Mouse (Mus musculus): Measurements from ENCODE around the gene Rexo2.

Rexo2 gene

DNA sequence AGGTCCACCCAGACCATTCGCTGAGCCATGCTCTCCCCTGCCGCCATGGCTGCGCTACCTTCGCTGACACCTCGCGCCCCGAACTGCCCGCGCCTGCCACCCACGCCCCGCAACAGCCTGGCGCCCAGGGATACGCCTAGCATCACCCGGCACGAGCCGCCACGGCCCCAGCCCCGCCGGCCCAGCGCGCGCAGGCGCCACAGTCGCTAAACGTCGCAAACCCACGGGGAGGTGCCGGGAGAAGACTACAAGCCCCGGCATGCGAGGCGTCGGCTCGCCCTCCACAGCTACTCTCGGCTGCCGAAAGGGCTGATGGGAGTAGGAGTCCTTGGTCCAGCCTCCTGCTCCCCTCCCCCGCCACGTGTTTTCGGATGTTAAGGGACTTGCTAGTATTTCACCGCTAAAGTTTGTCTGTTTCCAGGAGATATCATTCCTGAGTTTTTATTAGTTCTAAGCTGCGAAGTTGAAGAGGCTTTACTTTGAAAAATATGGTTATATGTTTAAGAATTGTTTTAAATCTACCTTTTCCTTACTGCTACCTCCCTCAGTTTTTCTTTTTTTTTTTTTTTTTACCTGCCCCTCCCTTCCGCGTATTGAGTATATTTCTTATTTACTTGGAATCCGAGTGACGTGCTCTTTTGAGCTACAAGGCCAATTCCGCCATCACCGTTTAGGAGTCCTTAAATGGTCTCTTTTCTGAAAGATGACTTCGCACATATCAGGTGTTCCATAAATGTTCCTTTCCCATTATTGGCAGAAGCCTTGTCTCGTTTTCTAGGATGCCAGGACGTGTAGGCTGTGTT lies at the start of gene Rexo2:
Gene Rexo2 (minus strand): TSS at position 213 of the 803 bp plus-strand sequence.
- no peak; the same call in 1 of the 2 replicates for TF ChIP-seq GATA4 (IDR thresholded peaks at IDR 0.05; ENCODE audit: insufficient replicate concordance, low read length)

GRCm38 (mm10) chr9:48526520-48526919 lies 46.1 kb upstream of the Rexo2 start:
- no peak for TF ChIP-seq GATA4 (IDR thresholded peaks at IDR 0.05; ENCODE audit: insufficient replicate concordance, low read length)

DNA sequence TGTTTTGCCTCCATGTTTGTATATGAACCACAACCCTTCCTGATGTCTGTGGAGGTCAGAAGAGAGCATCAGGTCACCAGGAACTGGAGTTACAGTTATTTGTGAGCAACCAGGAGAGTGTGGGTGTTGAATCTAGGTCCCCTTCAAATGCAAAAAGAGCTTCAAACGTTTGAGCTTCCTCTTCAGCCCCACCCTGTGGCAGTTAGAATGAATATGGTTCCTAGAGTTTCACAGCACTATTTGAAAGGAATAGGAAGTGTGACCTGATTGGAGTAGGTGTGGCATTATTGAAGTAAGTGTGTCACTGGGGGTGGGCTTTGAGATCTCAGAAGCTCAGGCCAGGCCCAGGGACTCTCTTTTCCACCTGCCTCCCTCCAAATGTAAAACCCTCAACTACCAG lies 45.1 kb upstream of the Rexo2 start:
- no peak for TF ChIP-seq GATA4 (IDR thresholded peaks at IDR 0.05; ENCODE audit: insufficient replicate concordance, low read length)

DNA sequence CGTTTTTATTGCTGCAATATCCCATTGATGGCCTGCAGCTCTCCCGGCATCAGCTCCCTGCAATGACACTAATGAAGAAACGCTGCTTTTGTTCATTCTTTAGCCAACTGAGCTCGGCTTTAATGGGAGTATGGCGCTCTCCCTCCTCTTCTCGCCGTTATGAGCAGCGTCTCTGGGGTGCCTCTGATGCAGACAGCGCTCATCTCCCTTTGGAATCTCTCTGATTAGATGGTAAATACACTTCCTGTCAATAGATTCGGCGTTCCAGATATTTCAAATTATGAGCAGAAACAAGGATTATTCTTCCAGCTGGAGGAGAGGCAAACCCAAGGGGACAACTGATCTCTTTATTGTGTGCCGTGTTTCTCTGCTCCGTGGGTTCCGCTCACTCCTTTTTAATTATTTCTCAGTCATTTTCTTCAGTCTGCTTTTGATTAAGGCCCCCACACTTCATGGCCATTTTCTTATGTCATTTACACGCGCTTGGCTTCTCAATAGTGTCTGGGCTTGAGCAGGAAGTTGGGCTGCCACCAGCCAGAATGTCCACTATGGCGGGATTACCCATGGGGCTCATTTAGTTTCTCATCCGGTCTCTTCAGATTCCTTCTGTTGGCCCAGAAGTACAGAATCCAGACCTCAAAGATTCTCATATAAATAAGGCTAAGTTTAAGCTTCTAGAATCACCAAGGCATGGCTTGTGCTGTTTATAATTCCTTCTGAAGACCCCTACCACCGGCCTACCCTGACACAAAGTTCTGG lies 37.1 kb upstream of the Rexo2 start:
- no peak for TF ChIP-seq GATA4 (IDR thresholded peaks at IDR 0.05; ENCODE audit: insufficient replicate concordance, low read length)

DNA sequence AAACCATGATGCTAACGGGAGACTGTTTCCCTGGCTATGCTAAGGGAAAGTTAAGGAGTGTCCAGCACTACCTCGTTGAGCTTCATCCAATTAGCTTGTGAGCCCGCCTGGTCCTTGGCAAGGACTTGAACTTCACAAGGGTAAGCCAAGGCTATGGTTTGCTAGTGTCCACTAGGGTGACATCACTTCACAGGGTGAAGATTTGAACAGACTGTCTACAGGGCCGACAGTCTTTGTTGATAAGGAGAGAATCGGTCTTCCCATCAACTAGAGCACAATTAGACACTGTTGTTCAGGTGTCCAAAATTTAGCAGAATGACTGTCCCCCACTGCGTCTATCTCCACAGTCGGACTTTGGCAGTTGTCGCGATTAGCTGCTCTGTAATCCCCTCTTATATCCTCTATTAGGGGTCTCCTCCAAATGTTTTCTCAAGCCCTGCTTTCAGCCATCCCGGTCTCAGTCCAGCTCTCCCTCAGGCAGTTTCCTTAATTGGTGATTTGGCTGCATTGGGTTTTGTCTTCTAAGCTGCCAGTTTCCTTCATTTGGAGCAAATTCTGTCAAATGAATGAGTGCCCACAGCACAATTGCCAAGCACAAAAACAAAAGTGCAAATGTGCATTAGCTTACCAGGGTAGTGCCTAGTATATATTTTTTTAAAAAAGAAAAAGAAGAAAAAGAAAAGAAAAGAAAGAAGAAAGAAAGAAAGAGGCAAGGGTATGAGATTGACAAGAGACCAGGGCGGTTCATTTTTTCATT lies 36.4 kb upstream of the Rexo2 start:
- no peak for TF ChIP-seq GATA4 (IDR thresholded peaks at IDR 0.05; ENCODE audit: insufficient replicate concordance, low read length)

GRCm38 (mm10) chr9:48515332-48515731 lies 34.9 kb upstream of the Rexo2 start:
- TF ChIP-seq GATA4 (IDR thresholded peaks at IDR 0.05; ENCODE audit: insufficient replicate concordance, low read length): no peak

DNA sequence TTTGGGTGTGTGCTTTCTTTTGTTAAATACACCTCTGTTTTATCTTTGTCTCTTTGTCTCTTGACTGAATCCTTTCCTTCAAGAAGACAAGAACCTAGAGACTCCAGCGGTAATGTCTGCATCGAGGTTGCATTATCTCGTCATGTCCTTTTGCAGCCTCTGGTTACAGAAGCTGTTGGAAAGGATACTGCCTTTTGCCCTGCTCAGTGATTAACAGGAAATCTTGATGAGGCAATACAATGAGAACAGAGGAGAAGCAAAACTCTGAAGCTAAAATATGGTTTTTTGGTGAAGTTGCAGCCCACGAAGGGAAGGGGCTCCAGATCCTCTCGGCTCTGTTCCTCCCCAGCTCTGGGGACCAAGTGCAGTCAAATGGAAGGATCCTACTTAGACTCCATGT lies 29.7 kb upstream of the Rexo2 start:
- TF ChIP-seq GATA4 (IDR thresholded peaks at IDR 0.05; ENCODE audit: insufficient replicate concordance, low read length): no peak

DNA sequence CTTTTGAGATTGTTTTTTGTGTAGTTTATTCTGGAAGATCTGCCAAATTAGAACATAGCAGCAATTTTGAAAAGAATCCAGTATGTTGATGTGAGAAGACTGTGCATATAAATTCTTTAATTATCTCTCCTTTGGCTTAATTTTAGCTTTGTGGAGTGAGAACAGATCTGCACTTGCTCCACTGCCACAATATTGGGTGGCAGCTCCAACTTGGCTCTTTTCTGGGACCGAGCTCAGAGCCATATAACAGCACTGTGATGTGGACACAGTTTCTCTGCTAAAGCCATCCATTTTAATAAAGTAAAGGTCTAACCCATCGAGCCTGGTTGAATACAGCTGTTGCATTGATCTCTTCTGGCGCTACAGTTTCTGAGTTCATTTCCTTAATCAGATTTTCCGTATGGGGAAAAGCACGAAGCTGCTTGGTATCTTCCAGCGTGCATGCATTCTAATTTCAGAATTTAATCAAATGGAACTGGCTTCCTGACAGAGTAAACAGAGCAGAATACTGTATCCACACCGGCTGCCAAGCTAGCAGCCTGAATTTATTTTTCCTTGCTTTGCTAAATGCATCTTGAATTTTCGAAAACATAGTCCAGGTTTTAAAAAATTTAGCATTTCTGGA lies 24.4 kb upstream of the Rexo2 start:
- no peak for TF ChIP-seq GATA4 (IDR thresholded peaks at IDR 0.05; ENCODE audit: insufficient replicate concordance, low read length)

- TF ChIP-seq GATA4 (IDR thresholded peaks at IDR 0.05; ENCODE audit: insufficient replicate concordance, low read length): no peak
Observed at GRCm38 (mm10) chr9:48503001-48503400, 22.6 kb upstream of the Rexo2 start.

- TF ChIP-seq GATA4 (IDR thresholded peaks at IDR 0.05; ENCODE audit: insufficient replicate concordance, low read length): no peak
Observed at GRCm38 (mm10) chr9:48501192-48501591, 20.8 kb upstream of the Rexo2 start.

DNA sequence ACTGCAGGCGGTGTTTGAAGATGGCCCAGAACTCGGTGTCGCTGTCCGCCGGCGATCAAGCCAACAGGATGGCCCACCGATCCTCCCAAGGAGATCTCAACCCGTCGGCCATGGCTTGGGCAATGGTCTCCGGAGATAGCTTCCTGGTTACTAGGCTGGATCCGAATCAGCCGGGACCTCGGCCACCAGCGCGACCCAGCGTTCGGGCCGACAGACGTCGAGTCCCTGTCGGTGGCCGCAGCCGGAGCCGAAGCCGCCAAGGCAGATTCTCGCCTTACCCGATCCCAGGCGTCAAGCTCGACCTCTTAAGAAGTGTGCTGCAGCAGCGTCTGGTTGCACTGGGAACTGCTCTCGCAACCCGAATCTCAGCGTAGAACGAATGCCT lies 15.1 kb upstream of the Rexo2 start:
- no peak for TF ChIP-seq GATA4 (IDR thresholded peaks at IDR 0.05; ENCODE audit: insufficient replicate concordance, low read length)

DNA sequence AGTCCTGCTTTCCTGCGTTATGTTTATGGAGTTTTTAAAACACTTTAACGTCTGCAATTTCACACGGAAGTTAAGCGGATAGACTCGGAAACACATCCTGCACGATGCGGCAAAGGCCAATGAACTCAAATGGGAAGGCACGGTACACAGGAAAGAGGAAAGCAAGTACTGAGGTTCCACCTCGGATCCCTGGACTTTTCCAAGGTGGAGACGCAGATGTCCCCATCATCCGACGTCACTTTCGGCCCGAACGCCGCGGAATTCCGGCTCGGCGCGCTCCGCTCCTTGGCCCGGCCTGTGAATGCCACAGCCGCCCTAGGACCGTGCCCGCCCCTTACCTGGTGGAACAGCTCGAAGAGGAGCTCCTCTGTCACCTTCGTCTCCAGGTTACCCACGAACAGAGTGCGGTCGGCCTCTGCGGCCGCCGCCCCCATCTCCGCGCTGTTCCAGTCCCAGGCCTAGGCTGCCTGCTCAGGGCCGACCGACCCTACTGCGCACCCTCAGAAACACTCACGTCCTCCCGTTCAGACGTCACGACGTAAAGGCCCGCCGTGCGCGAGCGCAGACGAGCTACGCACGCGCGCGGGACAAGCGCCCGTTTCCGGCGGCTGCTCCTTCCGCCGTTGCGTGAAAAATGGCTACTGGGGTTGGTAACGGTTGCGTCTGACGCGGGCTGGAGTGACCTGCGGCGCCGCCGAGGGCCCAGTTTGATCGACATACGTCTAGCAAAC lies 14.6 kb upstream of the Rexo2 start, which contains the start of the genes Rbm7 and Gm5617:
Gene Rbm7 (minus strand): TSS at position 483 of the 731 bp plus-strand sequence.
Gene Gm5617 (plus strand): TSS at position 626 of the 731 bp plus-strand sequence.
- peak; percentile 43; the same call in 1 of the 2 replicates for TF ChIP-seq GATA4 (IDR thresholded peaks at IDR 0.05; ENCODE audit: insufficient replicate concordance, low read length)

DNA sequence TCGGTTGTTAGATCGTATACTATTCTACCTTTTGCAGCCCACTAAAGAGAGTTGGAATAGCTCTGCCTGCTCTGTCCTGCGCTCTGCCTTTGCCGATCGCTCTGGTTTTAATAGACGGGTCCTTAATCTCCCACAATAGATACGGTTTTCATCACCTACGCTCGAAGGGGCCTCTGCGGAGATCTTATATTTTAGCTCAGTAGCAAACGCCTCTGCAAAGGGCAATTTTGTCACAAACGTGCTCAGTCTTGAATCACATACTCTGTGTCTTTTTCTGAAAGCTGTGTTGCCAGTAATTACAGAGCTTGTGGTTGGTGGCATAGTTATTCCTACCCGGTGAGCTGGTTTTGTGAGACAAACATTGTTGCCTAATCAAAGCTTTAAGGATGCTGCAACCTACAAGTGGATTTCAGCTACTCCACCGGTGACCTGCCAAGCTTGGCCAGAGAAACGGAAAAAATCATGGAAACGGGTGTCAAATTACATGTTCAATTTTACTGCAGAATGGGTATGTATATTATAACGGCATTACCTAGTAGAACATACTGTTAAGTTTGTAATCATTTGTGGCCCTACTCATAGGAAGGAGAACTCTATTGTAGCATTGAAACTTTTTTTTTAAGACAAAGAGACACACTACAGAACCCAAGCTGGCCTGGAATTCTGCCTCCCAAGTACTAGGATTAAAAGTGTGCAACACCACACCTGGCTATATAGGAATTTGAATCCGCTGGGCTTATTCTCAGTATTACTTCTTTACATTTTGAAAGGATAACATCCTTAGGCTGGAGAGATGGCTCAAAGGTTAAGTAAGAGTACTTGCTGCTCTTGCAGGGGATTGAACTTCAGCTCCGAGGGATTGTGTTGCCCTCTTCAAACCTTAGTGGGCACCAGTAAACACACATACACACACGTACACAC lies 1.1 kb upstream of the Rexo2 start:
- no peak for TF ChIP-seq GATA4 (IDR thresholded peaks at IDR 0.05; ENCODE audit: insufficient replicate concordance, low read length)
